Mouse (Mus musculus) testis, adult 2 months (tissue): ENCODE measurements around the gene Kcnd3.

ENCODE experiments used
- CTCF ChIP-seq: fragments of 200-500 bp; IDR thresholded peaks from 2 replicates; pipeline ENCODE4 v1.5.1; 2012; ENCODE audit warnings: low read depth, mild to moderate bottlenecking, inconsistent platforms, low read length, moderate library complexity; ENCODE audit not compliant: control insufficient read depth, insufficient read depth, insufficient replicate concordance
- POLR2A ChIP-seq: fragments of 200-500 bp; IDR thresholded peaks from 2 replicates; pipeline ENCODE4 v1.6.1; 2012; ENCODE audit warnings: low read depth, mild to moderate bottlenecking, inconsistent platforms, low read length, moderate library complexity; ENCODE audit not compliant: control insufficient read depth

DNA sequence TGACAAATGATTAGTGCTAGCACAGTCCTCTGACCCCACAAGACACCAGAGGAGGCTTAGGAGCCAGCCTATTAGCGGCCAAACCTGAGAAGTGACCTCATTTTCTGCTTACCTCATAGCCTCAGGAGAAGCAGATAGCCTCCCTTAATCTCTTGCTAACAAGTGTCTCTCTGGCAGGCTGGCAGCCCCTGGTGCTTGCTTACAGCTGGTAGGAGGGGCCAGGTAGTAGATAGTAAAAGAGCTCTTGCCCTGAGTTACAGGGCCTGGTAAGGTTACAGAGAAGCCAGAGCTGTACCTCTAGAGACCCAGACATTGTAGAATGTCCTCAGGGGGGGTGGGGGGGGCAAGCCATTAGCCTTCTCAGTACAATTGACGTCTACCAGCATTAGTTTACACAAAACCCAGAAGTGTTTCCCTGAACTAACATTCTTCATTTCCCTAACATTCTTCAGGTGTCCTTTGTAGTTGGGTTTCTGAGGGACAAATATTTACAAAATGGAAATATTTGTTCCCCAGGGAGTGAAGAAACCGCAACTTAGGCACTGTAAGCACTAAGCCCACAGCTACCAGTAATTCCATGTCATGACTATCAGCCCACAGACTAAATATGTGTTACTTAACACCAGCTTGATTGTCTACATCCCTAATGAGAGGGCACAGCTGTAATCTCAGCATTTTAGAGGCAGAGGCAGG is 247.3 kb downstream of the Kcnd3 start:
- TF ChIP-seq CTCF (no peak), POLR2A (no peak)
